Mouse (Mus musculus) liver, postnatal 0 days (tissue): ENCODE results near the gene C1qc.

Experiments
- CTCF ChIP-seq: sonication (generic); IDR thresholded peaks from 2 replicates; pipeline ENCODE4 v1.5.1; 2016; ENCODE audit warnings: antibody characterized with exemption, low read depth
- EP300 ChIP-seq: IDR thresholded peaks from 2 replicates; pipeline ENCODE4 v1.6.1; 2016; ENCODE audit warnings: antibody characterized with exemption, low read depth, mild to moderate bottlenecking

- TF ChIP-seq CTCF (no peak), EP300 (no peak)
Measured at GRCm38 (mm10) chr4:136924529-136924928, 31.7 kb upstream of the C1qc start.
